Mouse (Mus musculus): ENCODE measurements around the gene 2610507B11Rik.

- TF ChIP-seq CTCF (IDR thresholded peaks at IDR 0.05) (peak; percentile 25; the same call in 1 of the 2 replicates), EP300 (IDR thresholded peaks at IDR 0.05) (peak; percentile 19; the same call in 1 of the 2 replicates)
Measured at GRCm38 (mm10) chr11:78245627-78246317, 15.8 kb upstream of the 2610507B11Rik start, which contains the start of the genes Sdf2 and Supt6.
